In the genomic region with DNA sequence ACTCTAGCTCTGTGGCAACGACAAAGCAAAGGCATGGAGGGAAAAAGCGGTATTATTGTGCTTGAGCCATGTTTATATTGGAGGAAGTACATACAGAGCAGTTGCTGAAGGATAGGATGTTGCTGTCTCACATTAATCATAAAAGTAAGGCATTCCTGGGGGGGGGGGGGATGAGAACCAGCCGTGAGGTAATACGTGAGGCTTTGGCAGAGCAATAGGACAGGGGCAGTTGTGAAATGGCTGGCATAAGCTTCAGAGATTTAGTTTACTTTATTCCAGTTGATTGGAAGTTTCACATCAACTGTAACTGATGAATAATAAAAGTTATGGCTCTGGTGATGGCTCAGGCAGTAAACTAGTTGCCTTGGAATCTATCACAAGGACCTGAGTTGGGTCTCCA, we compare ENCODE assay signal across 28 mouse cellular contexts.
DNase-seq lines count a peak whose midpoint lies in the region; ATAC-seq and TF ChIP-seq lines count a peak whose summit lies in the region.
"Had no signal": no experiment of that assay in that cellular context is flagged by ENCODE, and none has a peak within 500 bp of the region (broad histone marks: within the 10 kb centered on the region; RNA-seq: fewer than 3 reads in every experiment).

No protein-coding gene starts in this region.

- H3K36me3 ChIP-seq in heart, embryonic 12.5 days: no peaks in the 10 kb centered on the region
- H3K36me3 ChIP-seq: embryonic facial prominence, embryonic 13.5 days; embryonic facial prominence, embryonic 15.5 days; forebrain, embryonic 10.5 days; forebrain, embryonic 12.5 days; G1E had no signal

- WGBS in heart, embryonic 12.5 days: 74% methylated on average over 4 of the region's 4 CpGs

- H3K27me3 ChIP-seq in heart, embryonic 12.5 days (replicated peaks): no peaks in the 10 kb centered on the region
- H3K27me3 ChIP-seq: CH12.LX; embryonic facial prominence, embryonic 13.5 days; embryonic facial prominence, embryonic 15.5 days; forebrain, embryonic 12.5 days had no signal

- ATAC-seq in heart, embryonic 12.5 days (ENCODE audit: insufficient number of reproducible peaks, low FRiP score): no peak
- ATAC-seq: activated CD4-positive, CD25-positive, alpha-beta regulatory T cell, adult 4 months; CD4-positive, CD25-positive, alpha-beta regulatory T cell, adult 4 months; forebrain, embryonic 14.5 days; forebrain, embryonic 16.5 days; Patski had no signal

- intact Hi-C loops in left cerebral cortex, adult 2 months (cut with DNase I): no loop called here

- no peak overlapping the region for H3K4me3 ChIP-seq in heart, embryonic 12.5 days
- no peak overlapping the region for H3K4me3 ChIP-seq in left cerebral cortex, adult 2 months
- H3K4me3 ChIP-seq: embryonic facial prominence, embryonic 13.5 days; embryonic facial prominence, embryonic 15.5 days; erythroblast, embryonic 14.5 days; forebrain, embryonic 10.5 days; forebrain, embryonic 12.5 days had no signal

- H3K9me3 ChIP-seq in heart, embryonic 12.5 days (replicated peaks): no peaks in the 10 kb centered on the region
- H3K9me3 ChIP-seq: embryonic facial prominence, embryonic 13.5 days; embryonic facial prominence, embryonic 15.5 days; forebrain, embryonic 10.5 days; forebrain, embryonic 12.5 days; G1E had no signal

- H3K4me1 ChIP-seq in heart, embryonic 12.5 days (replicated peaks): no peaks in the 10 kb centered on the region
- H3K4me1 ChIP-seq: embryonic facial prominence, embryonic 13.5 days; embryonic facial prominence, embryonic 15.5 days; forebrain, embryonic 10.5 days; forebrain, embryonic 12.5 days had no signal

- no peak overlapping the region for H3K9ac ChIP-seq in heart, embryonic 12.5 days
- H3K9ac ChIP-seq: embryonic facial prominence, embryonic 13.5 days; embryonic facial prominence, embryonic 15.5 days; forebrain, embryonic 12.5 days had no signal

- DNase-seq in heart, adult 11 months: peak; percentile 57
- peak; percentile 21 for DNase-seq in fat pad, adult 2 months (ENCODE audit: extremely low read depth, low read depth, low spot score)
- peak; percentile 45 for DNase-seq in gonadal fat pad, adult 2 months (ENCODE audit: low read depth)
- DNase-seq in left cerebral cortex, adult 2 months (ENCODE audit: extremely low spot score in 1 of 2, low spot score in 2 of 2): no peak
- no peak for DNase-seq in adrenal gland, adult 18-20 months (ENCODE audit: low spot score in 2 of 2)
- DNase-seq: adrenal gland, adult 2 months; adrenal gland, postnatal 10 days; adrenal gland, postnatal 25 days; B cell, adult 2 months; cerebellum, adult 11 months; cerebellum, adult 18-20 months; cerebellum, adult 8-10 months; cerebellum, adult 9-11 months; cerebellum, postnatal 25 days; embryo, embryonic 11 days had no signal

- TF ChIP-seq CTCF in left cerebral cortex, adult 2 months (IDR thresholded peaks at IDR 0.05): no peak

- no peak overlapping the region for H3K4me2 ChIP-seq in heart, embryonic 12.5 days
- H3K4me2 ChIP-seq: embryonic facial prominence, embryonic 13.5 days; embryonic facial prominence, embryonic 15.5 days; forebrain, embryonic 12.5 days had no signal

- H3K27ac ChIP-seq in heart, embryonic 12.5 days (ENCODE audit: poor library complexity, severe bottlenecking): no peak overlapping the region
- no peak overlapping the region for H3K27ac ChIP-seq in left cerebral cortex, adult 2 months
- H3K27ac ChIP-seq: embryonic facial prominence, embryonic 13.5 days; embryonic facial prominence, embryonic 15.5 days; forebrain, embryonic 10.5 days; forebrain, embryonic 12.5 days had no signal

Comparison
In these comparisons a context has a peak if more than half of its experiments do, and no peak if none do; other contexts are left out.
1. DNase-seq: peak in heart, adult 11 months (single experiment), fat pad, adult 2 months (single experiment) and gonadal fat pad, adult 2 months (single experiment); none in left cerebral cortex, adult 2 months (0 of 2) and adrenal gland, adult 18-20 months (0 of 2).